Mouse (Mus musculus): ENCODE data around the gene Cdh23. TPM values are rescaled to one million over a fixed set of nuclear protein-coding genes. Genes with fewer than 3 reads are reported as not detected.

The Cdh23 gene
- polyA plus RNA-seq, 1 experiment from 2014 or later: 1.1 TPM

GRCm38 (mm10) chr10:60624945-60625344, 71.3 kb downstream of the Cdh23 start:
- Histone ChIP-seq H3K9ac (no peak overlapping the region), H3K9me3 (peaks cover 14% of the 10 kb centered on the region), H3K36me3 (no peaks in the 10 kb centered on the region), H3K27ac (no peak overlapping the region), H3K4me1 (no peaks in the 10 kb centered on the region), H3K4me2 (replicated peaks) (no peak overlapping the region), H3K4me3 (no peak overlapping the region), H3K27me3 (0 out of 2 replicates have a peak, but pooled peaks cover 8% of the 10 kb centered on the region)
- ATAC-seq (ENCODE audit: low FRiP score, low read depth): no peak
- 48% methylated on average over 3 of the region's 3 CpGs for WGBS

DNA sequence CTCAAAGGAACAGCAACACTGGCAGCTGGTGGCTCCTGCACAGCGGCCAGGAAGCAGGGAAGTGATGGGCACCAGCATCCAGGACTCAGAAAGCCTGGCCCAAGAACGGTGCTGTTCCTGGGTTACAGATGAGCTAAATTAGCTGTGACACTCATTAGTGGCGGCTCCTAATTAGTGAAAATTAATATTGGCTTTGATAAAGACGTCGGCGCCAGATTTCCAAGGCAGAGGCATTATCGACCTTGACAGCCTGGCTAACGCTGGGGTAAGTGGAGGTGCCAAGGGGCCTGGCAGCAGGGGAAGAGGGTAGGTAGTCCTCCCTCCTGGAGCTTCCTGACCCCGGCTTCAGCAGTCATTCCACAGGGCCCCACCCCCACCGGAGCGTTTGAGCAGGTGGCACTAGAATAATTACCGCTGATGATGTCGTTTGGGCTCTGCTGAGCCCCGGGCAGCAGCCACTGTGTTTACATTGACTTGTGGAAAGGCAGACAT, 72.0 kb downstream of the Cdh23 start:
- Histone ChIP-seq H3K9me3 (peaks cover 7% of the 10 kb centered on the region), H3K4me1 (no peaks in the 10 kb centered on the region), H3K4me2 (replicated peaks) (no peak overlapping the region), H3K36me3 (no peaks in the 10 kb centered on the region), H3K27ac (no peak overlapping the region), H3K27me3 (0 out of 2 replicates have a peak, but pooled peaks cover 8% of the 10 kb centered on the region), H3K4me3 (no peak overlapping the region), H3K9ac (no peak overlapping the region)
- 36% methylated on average over 14 of the region's 14 CpGs for WGBS
- ATAC-seq (ENCODE audit: low FRiP score, low read depth): no peak

DNA sequence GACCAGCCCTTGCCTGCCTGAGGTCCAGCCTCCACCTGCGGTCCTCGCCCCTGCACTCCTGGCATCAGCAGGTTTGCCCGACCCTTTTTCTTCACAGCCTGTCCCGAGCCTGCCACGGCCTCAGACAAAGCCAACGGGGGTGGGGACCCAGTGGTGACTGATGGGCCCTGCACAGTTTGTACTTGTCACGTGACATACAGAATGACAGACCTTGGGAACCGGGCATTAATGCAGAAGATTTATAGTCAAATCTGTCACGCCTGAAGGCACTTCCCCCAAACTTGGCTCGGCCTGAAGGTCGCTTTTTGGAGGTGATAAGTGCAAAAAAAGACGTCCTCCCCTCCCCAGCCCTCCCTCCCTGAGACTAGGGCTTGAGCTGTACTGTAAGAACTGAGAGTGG, 73.5 kb downstream of the Cdh23 start:
- 0 out of 2 replicates have a peak, but pooled peaks cover 10% of the 10 kb centered on the region for H3K27me3 ChIP-seq
- no peak overlapping the region for H3K4me3 ChIP-seq
- WGBS: 69% methylated on average over 12 of the region's 12 CpGs
- no peak overlapping the region for H3K4me2 ChIP-seq (replicated peaks)
- no peaks in the 10 kb centered on the region for H3K4me1 ChIP-seq
- no peaks in the 10 kb centered on the region; the same call in 1 of the 2 replicates for H3K9me3 ChIP-seq
- H3K9ac ChIP-seq: no peak overlapping the region
- no peaks in the 10 kb centered on the region for H3K36me3 ChIP-seq
- H3K27ac ChIP-seq: no peak overlapping the region
- no peak for ATAC-seq (ENCODE audit: low FRiP score, low read depth)

GRCm38 (mm10) chr10:60621470-60622170, 74.7 kb downstream of the Cdh23 start:
- 0 out of 2 replicates have a peak, but pooled peaks cover 11% of the 10 kb centered on the region for H3K27me3 ChIP-seq
- H3K4me1 ChIP-seq: no peaks in the 10 kb centered on the region
- no peak overlapping the region for H3K27ac ChIP-seq
- no peak overlapping the region for H3K4me3 ChIP-seq
- no peaks in the 10 kb centered on the region; the same call in 1 of the 2 replicates for H3K9me3 ChIP-seq
- H3K4me2 ChIP-seq (replicated peaks): no peak overlapping the region
- H3K36me3 ChIP-seq: no peaks in the 10 kb centered on the region
- WGBS: 87% methylated on average over 8 of the region's 8 CpGs
- no peak for ATAC-seq (ENCODE audit: low FRiP score, low read depth)
- no peak overlapping the region for H3K9ac ChIP-seq

DNA sequence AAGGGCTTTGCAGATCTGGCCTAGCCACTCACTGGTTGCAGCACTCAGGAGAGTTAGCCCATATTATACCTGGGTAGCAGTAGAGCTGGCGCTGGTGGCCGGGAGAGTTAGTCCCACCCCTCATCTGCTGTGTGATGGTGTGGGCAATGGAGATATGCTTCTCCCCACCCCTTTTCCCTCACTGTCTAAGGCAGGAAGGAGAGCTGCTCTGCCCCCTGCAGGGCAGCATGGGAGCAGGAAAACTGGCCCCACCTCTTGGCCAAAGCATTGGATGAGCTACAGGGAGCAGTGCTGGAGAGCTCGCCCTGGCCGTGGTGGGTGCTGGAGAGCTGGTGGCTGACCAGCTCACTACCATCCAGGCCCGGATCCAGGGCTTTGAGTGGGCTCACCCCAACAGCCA, 80.4 kb downstream of the Cdh23 start:
- 0 out of 2 replicates have a peak, but pooled peaks cover 3% of the 10 kb centered on the region for H3K27me3 ChIP-seq
- ATAC-seq (ENCODE audit: low FRiP score, low read depth): no peak
- 78% methylated on average over 5 of the region's 5 CpGs for WGBS
- H3K9me3 ChIP-seq: no peaks in the 10 kb centered on the region
- no peaks in the 10 kb centered on the region for H3K36me3 ChIP-seq
- no peak overlapping the region for H3K27ac ChIP-seq
- H3K9ac ChIP-seq: no peak overlapping the region
- H3K4me1 ChIP-seq: no peaks in the 10 kb centered on the region
- no peak overlapping the region for H3K4me2 ChIP-seq (replicated peaks)
- no peak overlapping the region for H3K4me3 ChIP-seq

DNA sequence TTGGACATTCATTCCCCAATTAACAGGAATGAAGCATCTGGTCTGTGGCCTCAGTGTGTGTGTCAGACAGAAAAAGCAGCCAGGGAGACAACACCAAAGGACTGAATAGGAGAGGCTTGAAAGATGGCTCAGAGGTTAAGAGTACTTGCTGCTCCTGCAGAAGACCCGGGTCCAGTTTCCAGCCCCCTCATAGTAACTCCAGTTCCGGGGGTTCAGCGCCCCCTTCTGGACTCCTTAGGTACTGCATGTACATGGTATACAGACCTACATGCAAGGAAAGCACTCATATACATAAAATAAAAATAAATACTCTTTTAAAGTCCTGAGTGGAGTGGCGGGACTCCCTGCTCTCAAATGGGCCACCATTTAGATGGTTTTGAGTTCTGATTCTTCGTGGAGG, 83.4 kb downstream of the Cdh23 start:
- Histone ChIP-seq H3K4me3 (no peak overlapping the region), H3K27ac (no peak overlapping the region), H3K4me1 (no peaks in the 10 kb centered on the region), H3K27me3 (0 out of 2 replicates have a peak, but pooled peaks cover 1% of the 10 kb centered on the region), H3K9ac (no peak overlapping the region), H3K36me3 (no peaks in the 10 kb centered on the region), H3K9me3 (no peaks in the 10 kb centered on the region), H3K4me2 (replicated peaks) (no peak overlapping the region)
- ATAC-seq (ENCODE audit: low FRiP score, low read depth): no peak
- WGBS: 25% methylated on average over 5 of the region's 5 CpGs

DNA sequence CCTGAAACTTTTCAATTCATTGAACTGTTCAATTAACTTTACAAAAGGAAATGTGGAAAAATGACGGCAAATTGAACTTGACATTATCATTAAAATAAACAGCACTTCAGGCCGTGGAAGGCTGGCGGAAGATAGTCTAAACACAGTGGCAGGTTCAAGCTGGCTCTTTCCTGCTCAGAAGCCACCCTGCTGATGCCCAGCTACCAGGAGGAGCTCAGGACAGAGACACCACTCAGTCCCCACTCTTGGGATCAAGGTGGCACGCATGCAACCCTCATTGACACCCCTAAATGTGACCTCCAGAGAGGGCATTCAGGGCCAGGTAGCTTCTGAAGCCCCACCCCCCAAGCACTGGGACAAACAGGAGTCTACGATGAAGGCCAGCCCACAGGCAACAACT, 89.1 kb downstream of the Cdh23 start:
- no peaks in the 10 kb centered on the region for H3K27me3 ChIP-seq
- no peaks in the 10 kb centered on the region for H3K36me3 ChIP-seq
- H3K4me2 ChIP-seq (replicated peaks): no peak overlapping the region
- no peak overlapping the region for H3K27ac ChIP-seq
- 80% methylated on average over 5 of the region's 5 CpGs for WGBS
- no peak overlapping the region for H3K4me3 ChIP-seq
- H3K9ac ChIP-seq: no peak overlapping the region
- no peaks in the 10 kb centered on the region for H3K4me1 ChIP-seq
- no peak for ATAC-seq (ENCODE audit: low FRiP score, low read depth)
- H3K9me3 ChIP-seq: no peaks in the 10 kb centered on the region

DNA sequence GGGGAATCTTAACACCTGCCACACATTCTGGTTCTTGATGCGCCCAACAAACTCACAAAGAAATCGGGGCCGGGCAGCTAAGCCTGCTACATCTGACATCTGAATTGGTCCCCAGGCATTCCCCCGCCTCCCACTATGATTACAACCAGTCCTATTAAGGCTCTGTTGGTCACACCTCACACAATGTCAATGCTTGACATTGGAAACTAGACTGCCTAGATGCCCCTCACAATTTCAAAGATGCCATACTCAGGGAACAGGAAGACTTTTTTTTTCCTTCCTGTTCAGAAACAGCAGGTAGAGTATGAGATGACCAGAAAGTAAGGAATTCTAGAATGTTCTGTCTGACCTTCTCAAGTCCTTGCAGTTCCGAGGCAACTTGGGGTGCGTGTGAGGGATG, 89.6 kb downstream of the Cdh23 start:
- no peaks in the 10 kb centered on the region for H3K27me3 ChIP-seq
- no peaks in the 10 kb centered on the region for H3K4me1 ChIP-seq
- H3K36me3 ChIP-seq: no peaks in the 10 kb centered on the region
- no peak overlapping the region for H3K9ac ChIP-seq
- 82% methylated on average over 6 of the region's 6 CpGs for WGBS
- ATAC-seq (ENCODE audit: low FRiP score, low read depth): no peak
- no peaks in the 10 kb centered on the region for H3K9me3 ChIP-seq
- no peak overlapping the region for H3K4me3 ChIP-seq
- H3K27ac ChIP-seq: no peak overlapping the region
- no peak overlapping the region for H3K4me2 ChIP-seq (replicated peaks)

- Histone ChIP-seq H3K27me3 (no peaks in the 10 kb centered on the region), H3K4me3 (no peak overlapping the region), H3K4me1 (no peaks in the 10 kb centered on the region), H3K9ac (no peak overlapping the region), H3K4me2 (replicated peaks) (no peak overlapping the region), H3K36me3 (no peaks in the 10 kb centered on the region), H3K9me3 (no peaks in the 10 kb centered on the region), H3K27ac (no peak overlapping the region)
- ATAC-seq (ENCODE audit: low FRiP score, low read depth): no peak
- WGBS: 26% methylated on average over 11 of the region's 11 CpGs
These were observed 94.1 kb downstream of the Cdh23 start for GRCm38 (mm10) chr10:60602235-60602634.

DNA sequence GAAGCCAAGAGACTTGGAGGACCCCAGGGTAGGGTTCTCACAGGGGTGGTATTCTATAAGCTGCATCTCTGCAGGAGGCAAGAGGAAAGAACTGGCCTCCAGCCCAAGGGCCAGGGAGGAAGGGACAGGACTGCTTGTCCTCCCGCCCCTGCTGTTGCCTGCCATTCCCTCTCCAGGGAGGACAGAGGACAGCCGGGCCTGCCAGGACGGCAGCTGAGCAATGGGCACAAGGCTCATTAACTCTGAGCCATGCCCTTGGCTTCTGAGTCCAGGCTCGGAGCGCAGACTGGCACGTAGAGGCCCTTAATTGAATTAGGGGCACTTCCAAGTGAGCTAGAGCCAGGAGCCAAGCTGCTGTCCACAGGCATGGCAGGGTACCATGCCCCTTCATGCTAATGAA, 101.1 kb downstream of the Cdh23 start:
- ATAC-seq (ENCODE audit: low FRiP score, low read depth): no peak

DNA sequence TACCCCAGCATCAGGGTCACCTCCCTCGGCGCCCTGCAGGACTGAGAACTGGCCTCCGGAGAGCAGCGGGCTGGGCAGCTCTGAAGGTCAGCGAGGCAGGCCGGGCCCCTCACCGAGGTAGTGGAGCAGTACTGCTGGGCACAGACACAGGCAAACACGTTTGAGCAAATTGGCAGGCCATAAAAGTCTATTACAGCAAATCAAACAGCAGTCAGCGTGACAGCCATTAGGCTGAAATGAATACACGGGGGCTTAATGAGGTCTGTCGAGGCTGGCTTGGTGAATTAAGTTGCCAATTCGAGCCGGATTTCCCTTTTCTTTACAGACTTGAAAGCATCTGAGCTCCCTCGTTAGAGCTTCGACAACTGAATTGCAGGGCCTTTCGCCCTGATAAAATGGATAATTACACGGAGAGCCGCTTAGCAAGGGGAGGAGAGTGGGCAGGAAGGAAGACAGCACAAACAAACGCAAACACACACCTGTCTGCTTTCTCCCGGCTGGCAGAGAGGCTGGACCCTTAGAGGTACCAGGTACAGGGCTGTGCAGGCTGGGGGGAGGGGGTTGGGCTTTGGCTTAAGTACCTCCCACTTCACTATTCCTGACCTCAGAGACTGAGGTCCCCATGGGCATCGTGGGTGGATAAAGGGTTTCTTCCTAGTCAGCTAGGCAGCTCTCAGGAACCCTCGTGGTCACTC, 103.3 kb downstream of the Cdh23 start:
- Histone ChIP-seq H3K4me3 (no peak overlapping the region), H3K9ac (no peak overlapping the region), H3K27me3 (peaks cover 16% of the 10 kb centered on the region; the same call in 1 of the 2 replicates), H3K27ac (no peak overlapping the region), H3K9me3 (no peaks in the 10 kb centered on the region), H3K4me1 (peaks cover 14% of the 10 kb centered on the region), H3K4me2 (replicated peaks) (peak overlapping the region; percentile 31), H3K36me3 (no peaks in the 10 kb centered on the region)
- WGBS: 4% methylated on average over 22 of the region's 22 CpGs
- no peak for ATAC-seq (ENCODE audit: low FRiP score, low read depth)

More for the DNA sequence above, 101.1 kb downstream of the Cdh23 start:
- 77% methylated on average over 6 of the region's 6 CpGs for WGBS
- no peak overlapping the region for H3K4me2 ChIP-seq (replicated peaks)
- no peak overlapping the region for H3K27ac ChIP-seq
- H3K4me3 ChIP-seq: no peak overlapping the region
- H3K36me3 ChIP-seq: no peaks in the 10 kb centered on the region
- no peak overlapping the region for H3K9ac ChIP-seq
- peaks cover 14% of the 10 kb centered on the region for H3K4me1 ChIP-seq
- H3K9me3 ChIP-seq: no peaks in the 10 kb centered on the region
- peaks cover 16% of the 10 kb centered on the region; the same call in 1 of the 2 replicates for H3K27me3 ChIP-seq

DNA sequence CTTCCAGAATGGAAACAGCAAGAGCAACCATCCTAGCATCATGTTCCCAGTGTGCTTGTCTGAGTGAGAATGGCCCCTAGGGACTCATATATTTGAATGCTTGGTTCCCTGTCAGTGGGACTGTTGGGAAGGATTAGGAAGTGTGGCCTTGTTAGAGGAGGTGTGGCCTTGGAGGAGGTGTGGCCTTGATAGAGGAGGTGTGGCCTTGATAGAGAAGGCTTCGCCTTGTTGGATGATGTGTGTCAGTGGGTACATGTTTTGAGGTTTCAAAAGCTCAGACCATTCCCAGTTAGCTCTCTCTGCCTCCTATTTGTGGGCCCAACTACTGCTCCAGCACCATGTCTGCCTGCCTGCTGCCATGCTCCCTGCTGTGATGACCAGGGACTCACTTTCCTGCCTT, 105.0 kb downstream of the Cdh23 start:
- Histone ChIP-seq H3K27ac (no peak overlapping the region), H3K4me3 (no peak overlapping the region), H3K36me3 (no peaks in the 10 kb centered on the region), H3K4me1 (peaks cover 14% of the 10 kb centered on the region), H3K9me3 (no peaks in the 10 kb centered on the region), H3K9ac (no peak overlapping the region), H3K27me3 (peaks cover 16% of the 10 kb centered on the region; the same call in 1 of the 2 replicates), H3K4me2 (replicated peaks) (no peak overlapping the region)
- 63% methylated on average over 1 of the region's 1 CpGs for WGBS
- no peak for ATAC-seq (ENCODE audit: low FRiP score, low read depth)

Data from limb, embryonic 13.5 days (tissue).